Mouse (Mus musculus): ENCODE measurements around the gene Ranbp3.
A peak's percentile ranks its signal among the peaks of the same experiment; 100 is the strongest.

Ranbp3 gene

GRCm38 (mm10) chr17:56673647-56674416 lies 738 bp downstream of the Ranbp3 start:
- no peak for DNase-seq (ENCODE audit: low read depth, low spot score)

- no peak for DNase-seq (ENCODE audit: low read depth, low spot score)
These were observed 8.7 kb downstream of the Ranbp3 start for GRCm38 (mm10) chr17:56681791-56682190.

GRCm38 (mm10) chr17:56682880-56683279 lies 9.8 kb downstream of the Ranbp3 start:
- no peak for DNase-seq (ENCODE audit: low read depth, low spot score)

GRCm38 (mm10) chr17:56683546-56684140 lies 10.5 kb downstream of the Ranbp3 start:
- no peak for DNase-seq (ENCODE audit: low read depth, low spot score)

GRCm38 (mm10) chr17:56684649-56685048 lies 11.6 kb downstream of the Ranbp3 start:
- DNase-seq (ENCODE audit: low read depth, low spot score), result no peak

- DNase-seq (ENCODE audit: low read depth, low spot score), result no peak
These were observed 13.7 kb downstream of the Ranbp3 start for GRCm38 (mm10) chr17:56686801-56687200.

GRCm38 (mm10) chr17:56688045-56688444 lies 15.0 kb downstream of the Ranbp3 start:
- no peak for DNase-seq (ENCODE audit: low read depth, low spot score)

- no peak for DNase-seq (ENCODE audit: low read depth, low spot score)
These were observed 15.6 kb downstream of the Ranbp3 start for GRCm38 (mm10) chr17:56688689-56689088.

- DNase-seq (ENCODE audit: low read depth, low spot score), result no peak
These were observed 20.3 kb downstream of the Ranbp3 start for GRCm38 (mm10) chr17:56693395-56693794.

- no peak for DNase-seq (ENCODE audit: low read depth, low spot score)
These were observed 20.8 kb downstream of the Ranbp3 start for GRCm38 (mm10) chr17:56693851-56694310.

- no peak for DNase-seq (ENCODE audit: low read depth, low spot score)
These were observed 27.4 kb downstream of the Ranbp3 start for GRCm38 (mm10) chr17:56700451-56700850.

GRCm38 (mm10) chr17:56703038-56703437 lies 29.9 kb downstream of the Ranbp3 start:
- no peak for DNase-seq (ENCODE audit: low read depth, low spot score)

GRCm38 (mm10) chr17:56706515-56706914 lies 33.4 kb downstream of the Ranbp3 start:
- DNase-seq (ENCODE audit: low read depth, low spot score), result no peak

GRCm38 (mm10) chr17:56708692-56709091 lies 35.6 kb downstream of the Ranbp3 start:
- no peak for DNase-seq (ENCODE audit: low read depth, low spot score)

GRCm38 (mm10) chr17:56709708-56710107 lies 36.6 kb downstream of the Ranbp3 start:
- DNase-seq (ENCODE audit: low read depth, low spot score), result no peak

GRCm38 (mm10) chr17:56715360-56715759 lies 42.3 kb downstream of the Ranbp3 start:
- no peak for DNase-seq (ENCODE audit: low read depth, low spot score)

- no peak for DNase-seq (ENCODE audit: low read depth, low spot score)
These were observed 43.0 kb downstream of the Ranbp3 start for GRCm38 (mm10) chr17:56715914-56716654.

GRCm38 (mm10) chr17:56716655-56717362 lies 43.7 kb downstream of the Ranbp3 start:
- peak; percentile 98 for DNase-seq (ENCODE audit: low read depth, low spot score)

GRCm38 (mm10) chr17:56717363-56718058 lies 44.4 kb downstream of the Ranbp3 start, which contains the start of the genes Ndufa11 and Vmac:
TSS of gene Ndufa11 (plus strand) at chr17:56717767.
TSS of gene Vmac (minus strand) at chr17:56718022.
- DNase-seq (ENCODE audit: low read depth, low spot score), result peak; percentile 97

GRCm38 (mm10) chr17:56722441-56722840 lies 49.3 kb downstream of the Ranbp3 start:
- no peak for DNase-seq (ENCODE audit: low read depth, low spot score)
